Mouse (Mus musculus): Measurements from ENCODE around the gene Taf1.

The Taf1 gene

DNA sequence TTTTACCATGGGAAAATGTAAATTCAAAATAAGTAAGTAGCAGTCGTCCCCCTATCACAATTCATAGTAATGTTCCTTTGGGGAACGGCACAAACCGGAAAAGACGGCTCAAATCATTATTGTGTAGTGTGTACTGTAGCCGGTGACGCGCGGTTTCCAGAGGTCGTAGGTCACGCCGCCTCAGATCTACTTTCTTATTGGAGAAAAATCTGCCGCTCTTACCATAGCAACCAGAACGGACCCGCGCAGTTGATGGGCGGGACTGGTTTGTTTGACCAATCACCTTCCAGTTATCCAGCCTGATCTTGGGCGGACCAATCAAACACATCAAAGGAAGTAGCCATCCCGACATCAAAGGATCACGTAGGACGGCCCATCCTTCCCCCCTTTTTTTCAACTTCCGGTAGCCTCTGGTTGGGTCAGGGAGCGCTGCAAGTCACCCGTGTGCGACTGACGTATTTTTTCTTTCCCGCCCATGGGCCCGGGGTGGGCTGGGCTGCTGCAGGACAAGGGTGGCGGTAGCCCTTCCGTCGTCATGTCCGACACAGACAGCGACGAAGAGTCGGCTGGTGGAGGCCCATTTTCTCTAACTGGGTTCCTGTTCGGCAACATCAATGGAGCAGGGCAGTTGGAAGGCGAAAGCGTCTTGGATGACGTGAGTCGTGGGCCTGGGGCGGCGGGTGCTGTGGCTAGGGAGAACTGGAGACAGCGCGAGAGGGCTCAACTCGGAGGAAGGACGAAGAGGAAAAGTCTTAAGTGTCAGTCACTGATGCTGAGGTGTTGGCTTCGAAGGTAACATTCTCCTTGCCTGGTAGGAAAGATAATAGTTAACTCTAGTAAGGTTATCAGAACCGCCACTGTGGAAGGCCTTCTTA, at the start of gene Taf1:
TSS of gene Taf1 (plus strand) at position 388 of the 875 bp plus-strand sequence.
- DNase-seq = peak; percentile 95

DNA sequence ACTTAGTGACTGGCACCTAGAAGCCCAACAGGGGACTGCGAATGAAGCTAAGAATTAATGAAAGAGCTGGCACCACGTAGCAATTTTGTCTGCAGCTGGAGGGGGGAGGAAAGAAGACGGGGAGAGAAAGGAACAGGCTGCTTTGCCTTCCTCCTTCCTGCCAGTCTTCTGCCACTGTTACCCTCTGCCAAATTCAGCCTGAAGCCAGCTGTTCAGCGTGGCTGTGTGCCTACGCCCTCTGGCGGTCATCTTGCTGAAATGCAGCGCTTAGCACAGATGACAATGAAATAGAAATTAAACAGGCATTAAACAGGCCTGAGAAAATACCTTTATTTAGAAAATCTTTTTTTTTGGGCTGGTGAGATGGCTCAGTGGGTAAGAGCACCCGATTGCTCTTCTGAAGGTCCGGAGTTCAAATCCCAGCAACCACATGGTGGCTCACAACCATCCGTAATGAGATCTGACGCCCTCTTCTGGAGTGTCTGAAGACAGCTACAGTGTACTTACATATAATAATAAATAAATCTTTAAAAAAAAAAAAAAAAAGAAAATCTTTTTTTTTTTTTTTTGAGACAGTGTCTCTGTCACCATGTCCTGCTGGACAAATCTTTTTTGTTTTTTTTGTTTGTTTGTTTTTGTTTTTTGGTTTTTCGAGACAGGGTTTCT, 45.9 kb upstream of the Taf1 start:
- peak; percentile 53 for DNase-seq

DNA sequence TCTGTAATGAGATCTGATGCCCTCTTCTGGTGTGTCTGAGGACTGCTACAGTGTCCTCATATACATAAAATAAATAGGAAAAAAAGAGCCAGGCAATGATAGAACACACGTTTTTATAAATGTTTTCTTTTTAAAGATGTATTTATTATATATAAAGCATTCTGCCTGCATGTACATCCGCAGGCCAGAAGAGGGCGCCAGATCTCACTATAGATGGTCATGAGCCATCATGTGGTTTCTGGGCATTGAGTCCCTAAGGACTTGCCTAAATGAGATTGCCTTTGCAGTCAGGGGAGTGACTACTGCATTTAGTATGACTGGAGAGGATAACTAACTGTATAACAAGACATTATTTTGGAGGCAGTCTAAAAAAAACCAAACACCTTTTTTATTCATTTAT, 27.9 kb upstream of the Taf1 start:
- peak; percentile 27 for DNase-seq

DNA sequence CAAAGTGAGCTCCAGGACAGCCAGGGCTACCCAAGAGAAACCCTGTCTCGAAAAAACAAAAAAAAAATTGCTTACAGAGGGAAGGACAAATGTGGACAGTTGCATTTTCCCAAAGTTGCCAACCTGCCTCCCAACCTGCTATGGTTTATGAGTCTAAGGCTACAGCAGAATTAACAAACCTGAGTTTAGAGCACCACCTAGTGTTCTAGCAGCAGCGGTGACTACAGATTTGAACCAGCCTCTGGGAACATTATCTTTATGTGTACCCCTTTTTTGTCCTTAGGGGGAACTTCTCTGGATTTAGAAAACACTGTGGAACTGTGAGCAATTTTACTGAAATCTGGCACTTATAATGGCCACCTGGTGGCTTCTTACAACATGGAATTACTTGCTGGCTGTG, 16.8 kb upstream of the Taf1 start:
- no peak for DNase-seq

DNA sequence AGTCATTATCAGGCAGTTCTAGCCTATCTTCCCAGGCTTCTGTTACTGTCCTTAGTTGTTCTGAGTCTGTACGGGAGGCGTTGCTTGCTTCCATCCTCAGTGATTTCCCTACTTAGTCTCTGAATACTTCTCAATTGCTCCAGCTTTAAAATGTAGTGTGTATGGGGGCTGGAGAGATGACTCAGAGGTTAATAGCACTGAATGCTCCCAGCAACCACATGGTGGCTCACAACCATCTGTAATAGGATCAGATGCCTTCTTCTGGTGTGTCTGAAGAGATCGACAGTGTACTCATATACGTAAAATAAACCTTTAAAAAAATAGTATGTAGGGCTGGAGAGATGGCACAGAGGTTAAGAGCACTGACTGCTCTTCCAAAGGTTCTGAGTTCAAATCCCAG, 14.5 kb upstream of the Taf1 start:
- DNase-seq = no peak

DNA sequence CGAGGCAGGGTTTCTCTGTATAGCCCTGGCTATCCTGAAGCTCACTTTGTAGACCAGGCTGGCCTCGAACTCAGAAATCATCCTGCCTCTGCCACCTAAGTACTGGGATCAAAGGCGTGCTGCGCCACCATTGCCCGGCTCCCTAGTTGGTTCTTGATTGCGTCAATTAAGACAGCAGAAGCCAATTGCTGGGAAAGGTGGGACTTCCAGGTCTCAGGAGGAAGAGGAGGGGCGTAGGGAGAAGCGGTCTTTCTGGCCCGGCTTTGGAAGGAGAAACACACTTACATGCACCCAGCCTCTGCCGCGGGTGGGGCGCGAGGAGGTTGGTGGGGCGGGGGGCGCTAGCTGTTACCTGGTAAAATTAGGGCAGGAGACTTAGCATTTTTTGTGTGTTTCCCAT, 10.5 kb upstream of the Taf1 start:
- DNase-seq = no peak

DNA sequence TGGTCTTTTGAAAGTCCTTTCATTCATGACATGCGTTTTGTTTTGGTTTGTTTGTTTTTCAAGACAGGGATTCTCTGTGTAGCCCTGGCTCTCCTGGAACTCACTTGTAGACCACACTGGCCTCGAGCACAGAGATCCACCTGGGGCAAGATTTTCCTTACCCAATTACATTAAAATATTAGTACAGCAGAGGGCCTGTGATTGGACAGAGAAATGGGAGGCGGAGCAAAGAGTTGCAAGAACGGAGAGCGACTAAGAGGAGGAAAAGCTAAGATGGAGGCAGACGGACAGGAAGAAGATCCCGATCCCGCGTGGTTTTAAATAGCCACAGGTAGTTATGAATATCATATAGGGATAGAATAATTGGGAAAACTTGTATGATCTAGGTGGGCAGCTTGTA, 5.2 kb upstream of the Taf1 start:
- peak; percentile 15 for DNase-seq

DNA sequence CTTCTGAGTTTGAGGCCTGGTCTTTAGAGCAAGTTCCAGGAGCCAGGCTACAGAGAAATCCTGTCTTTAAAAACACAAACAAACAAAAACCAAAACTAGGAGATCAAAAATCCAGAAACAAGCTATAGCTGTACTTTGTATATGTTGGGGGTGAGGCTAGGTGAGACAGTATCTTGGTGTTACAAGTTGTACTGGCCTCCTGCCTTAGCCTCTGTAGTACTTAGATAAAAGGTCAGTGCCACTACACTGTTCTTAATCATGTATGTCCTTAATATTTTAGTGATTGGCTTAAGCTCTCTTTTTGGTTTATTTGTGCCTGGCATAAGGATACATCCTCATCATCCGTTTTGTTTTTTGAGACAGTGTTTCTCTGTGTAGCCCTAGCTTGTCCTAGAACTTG, 52.9 kb downstream of the Taf1 start:
- DNase-seq = no peak

DNA sequence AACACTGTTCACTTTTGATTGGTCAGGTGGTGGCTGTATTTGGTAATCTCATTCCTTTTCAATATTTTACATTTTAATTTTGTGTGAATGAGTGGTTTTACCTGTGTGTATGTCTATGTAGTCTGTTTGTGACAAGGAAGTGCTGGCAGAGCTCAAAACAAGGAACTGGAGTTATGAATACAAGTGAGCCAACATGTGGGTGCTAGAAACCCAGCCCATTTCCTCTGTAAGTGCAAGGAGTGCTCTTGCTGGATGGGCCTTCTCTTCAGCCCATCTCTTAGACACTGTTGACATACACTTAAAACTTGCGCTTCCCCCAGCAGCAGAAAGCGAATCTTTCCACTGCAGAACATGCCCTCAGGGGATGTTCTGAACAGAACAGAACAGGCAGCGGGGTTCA, 83.6 kb downstream of the Taf1 start:
- DNase-seq = no peak

DNA sequence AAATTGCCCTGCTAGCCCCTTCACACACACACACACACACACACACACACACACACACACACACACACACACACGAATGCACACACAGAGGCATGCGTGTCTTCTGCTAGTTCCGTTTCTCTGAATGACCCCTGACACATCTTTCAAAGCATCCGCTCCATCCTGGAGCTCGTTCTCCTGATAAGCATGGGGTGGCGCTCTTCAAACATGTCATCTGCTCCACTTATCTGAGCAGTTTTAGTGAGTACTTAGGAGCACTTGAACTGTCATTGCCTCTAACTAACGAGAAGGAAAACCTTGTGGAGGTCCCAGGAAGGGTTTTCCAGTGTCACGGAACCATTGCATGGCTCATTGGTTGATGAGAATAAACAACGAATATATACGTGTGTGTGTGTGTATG, 85.4 kb downstream of the Taf1 start:
- DNase-seq = no peak

DNA sequence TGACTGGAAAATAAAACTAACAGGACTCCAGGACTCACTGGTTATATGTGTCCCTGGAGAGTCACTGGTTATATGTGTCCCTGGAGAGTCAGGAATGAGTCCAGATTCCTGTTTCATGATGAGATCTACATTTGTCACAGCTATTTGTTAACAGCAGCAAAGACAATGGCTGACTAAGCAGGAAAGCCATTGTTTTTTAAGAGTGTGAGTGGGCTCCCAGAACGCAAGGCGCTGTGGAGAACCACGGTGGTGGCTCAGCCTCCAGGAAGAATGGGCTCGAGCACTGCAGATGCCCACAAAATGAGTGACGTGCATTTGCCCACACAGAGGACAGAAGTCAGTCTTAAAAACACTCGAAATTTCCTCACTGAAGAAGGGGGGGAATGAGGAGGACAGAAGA, 87.8 kb downstream of the Taf1 start:
- peak; percentile 6 for DNase-seq

DNA sequence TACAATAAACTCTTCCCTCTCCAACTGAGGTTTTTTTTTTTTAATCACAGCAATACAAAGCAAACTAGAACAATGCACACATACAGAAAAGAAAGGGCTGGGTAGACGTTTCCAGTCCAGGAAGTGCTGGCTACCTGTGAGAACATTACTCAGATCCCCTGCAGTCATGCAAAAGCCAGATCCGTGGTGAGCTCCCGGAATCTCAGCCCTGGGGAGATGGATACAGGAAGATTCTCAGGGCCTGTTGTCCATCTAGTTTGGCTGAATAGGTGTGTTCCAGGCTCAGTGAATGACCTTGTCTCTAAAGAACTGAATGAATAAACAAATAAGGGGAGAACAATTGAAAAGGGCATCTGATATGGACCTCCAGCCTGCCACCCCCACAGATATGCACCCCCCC, 90.0 kb downstream of the Taf1 start:
- no peak for DNase-seq

DNA sequence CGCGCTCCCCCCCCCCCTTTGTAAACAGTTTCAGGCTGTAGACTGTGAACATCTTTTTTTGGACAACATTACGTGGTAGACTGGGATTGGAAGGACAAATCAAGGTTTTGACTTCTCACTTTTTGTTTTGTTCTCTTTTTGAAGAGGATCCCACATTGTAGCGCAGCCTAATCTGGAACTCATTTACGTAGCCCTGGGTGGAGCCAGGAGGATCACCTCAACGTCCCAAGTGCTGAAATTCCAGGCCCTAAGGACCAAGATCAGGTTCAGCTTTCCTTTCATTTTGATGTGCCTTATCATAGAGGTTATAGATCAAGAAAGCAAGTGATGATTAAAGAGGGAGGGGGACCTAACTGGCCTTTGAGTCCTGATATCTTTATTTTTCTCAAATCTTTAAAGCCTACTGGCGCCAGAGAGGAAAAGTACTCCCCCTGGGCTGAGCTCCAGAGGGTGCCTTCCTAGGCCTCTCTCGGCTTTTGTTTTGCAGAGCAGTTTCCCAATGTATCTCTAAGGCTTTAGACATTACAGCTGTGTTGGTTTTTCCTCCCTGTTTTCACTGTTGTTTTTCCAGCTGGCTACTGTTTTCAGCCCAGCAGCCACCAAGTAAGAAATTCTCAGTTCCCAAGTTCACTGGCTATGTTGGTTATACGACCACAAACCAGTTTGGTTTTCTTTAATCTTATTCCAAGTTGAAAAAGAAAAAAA, 104.4 kb downstream of the Taf1 start:
- peak; percentile 25 for DNase-seq

DNA sequence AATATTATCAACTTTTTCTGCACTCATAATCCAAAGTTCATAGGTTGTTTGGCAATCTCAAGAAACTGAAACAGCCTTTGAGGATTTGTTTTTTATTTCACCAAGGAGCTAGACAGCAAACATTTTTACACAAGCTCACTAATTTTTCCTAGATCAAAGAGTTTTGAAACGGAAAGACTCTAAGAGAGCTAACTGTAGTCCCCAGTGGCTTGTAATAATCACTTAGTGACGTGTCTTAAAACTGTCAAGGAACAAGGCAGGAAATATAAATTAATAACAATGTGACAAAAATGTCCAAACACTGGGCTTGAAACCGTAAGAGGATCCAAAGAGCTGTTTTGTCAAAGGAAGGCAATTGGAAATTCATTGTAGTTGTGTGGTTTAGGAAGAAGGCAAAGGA, 106.3 kb downstream of the Taf1 start:
- DNase-seq = no peak

DNA sequence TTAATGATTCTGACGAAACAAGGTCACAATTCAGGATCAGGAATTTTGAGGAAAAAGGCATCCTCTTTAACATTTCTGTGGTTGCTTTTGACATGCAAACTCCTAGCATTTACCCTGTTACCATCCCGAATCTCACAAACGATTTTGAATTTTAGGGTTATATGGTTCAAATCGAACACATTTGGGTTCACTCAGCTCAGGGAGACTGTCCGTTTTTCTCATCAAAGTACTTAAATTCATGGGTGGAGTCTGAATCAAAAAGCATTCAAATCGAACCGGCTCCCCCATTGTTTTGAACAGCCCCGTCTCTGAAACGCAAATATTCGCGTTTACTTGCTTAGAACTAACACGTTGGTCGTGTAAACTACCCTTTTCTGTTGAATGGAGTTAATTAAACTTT, 106.8 kb downstream of the Taf1 start:
- peak; percentile 9 for DNase-seq

DNA sequence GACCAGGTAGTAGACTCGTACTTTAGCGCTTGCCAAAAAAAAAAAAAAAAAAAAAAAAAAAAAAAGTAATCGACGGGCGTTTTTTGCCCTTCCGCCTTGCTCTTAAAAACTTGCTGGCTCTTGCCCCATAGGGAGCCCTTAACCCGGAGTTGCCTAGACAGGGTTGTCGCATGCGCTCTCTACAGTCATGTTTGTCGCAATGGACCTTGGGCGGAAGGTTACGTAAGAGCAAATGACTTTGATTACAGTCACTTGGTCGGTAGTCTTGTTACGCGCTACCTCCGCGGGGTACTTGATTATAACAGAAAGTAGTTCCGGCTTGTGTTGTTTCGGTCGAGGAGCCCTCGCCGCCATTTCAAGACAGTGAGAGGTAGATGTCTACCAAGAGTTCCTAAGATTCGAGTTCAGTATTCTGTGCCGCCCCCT, 107.2 kb downstream of the Taf1 start, which contains the start of gene Ogt:
TSS of gene Ogt (plus strand) at position 320 of the 426 bp plus-strand sequence.
- peak; percentile 91 for DNase-seq

DNA sequence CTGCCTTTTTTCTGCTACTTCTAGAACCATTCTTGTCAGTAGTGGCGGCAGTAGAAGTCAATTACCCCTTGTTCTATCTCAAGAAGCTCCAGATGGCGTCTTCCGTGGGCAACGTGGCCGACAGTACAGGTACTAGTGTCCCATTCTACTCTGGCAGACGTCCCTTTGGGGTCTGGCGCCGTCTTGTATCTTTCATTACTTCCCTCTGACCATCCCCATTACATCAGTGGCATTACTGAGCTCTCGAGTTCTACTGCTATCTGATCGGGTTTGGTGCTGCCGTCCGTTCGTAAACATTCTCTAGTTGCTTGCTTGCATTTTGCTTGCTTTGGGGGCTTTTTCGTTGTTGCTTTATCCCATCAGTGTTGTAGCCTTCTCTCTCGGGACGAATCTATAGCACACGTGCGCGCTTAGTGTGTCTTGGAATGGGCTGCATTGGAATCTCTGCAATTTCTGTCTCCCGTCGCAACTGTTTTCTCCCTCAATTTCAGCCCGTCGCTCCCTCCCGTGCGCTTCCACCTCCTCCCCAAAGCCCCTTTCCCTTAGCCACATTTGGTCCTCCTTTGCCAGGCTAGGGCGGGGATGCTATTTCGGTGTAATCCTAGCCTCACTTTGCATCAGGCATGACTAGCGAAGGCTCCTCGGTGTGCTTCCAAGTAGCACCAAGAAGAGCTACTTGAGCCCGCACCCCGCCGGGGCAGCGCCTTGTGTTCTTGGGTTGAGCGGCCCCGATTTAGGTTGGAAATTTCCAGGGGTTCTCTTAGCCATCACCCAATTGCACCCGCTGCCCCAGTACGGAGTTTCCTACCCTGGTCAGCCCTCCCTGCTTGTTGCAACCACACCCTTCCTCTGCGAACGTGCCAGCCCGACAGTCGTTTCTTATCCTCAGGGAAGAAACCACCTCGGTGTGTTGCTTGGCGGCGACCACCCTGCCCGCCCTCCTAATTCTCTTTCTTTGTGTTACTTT, 107.9 kb downstream of the Taf1 start:
- DNase-seq = peak; percentile 46

DNA sequence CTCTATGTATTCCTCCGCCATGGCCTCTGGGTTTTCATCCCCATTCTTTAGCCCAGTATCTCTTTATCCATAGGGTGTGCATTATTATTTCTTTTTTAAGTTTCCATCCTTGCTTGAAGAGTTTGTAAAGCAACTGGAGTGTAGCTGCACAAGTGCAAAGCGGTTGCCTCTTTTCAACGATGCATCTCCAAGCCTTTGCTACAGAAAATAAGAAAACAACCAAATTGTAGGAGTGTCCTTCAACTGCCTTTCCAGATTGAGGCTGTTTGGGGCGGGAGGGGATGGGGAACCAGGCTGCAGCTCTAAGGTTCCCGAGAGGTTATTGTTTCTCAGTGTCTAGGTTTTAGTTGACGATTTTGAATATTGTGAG, 108.6 kb downstream of the Taf1 start:
- no peak for DNase-seq

DNA sequence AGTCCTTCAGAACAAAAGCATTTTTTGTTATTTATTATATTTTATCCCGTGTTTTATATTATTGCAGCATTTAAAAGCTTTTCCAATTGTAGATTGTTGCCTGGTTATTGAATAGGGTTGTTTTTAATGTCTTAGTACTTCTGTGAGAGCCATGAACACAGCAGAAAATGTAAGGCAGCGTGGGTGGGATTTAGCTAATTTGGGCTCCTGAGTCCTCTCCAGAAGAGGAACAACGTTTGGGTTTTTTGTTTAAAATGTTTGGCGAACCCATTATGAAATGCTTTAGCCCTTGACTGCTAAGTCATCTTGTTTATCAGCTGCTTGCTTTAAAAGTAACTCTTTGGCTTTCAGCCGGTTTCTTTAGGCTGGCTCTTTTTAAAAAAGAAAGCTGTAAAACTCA, 109.6 kb downstream of the Taf1 start:
- no peak for DNase-seq

DNA sequence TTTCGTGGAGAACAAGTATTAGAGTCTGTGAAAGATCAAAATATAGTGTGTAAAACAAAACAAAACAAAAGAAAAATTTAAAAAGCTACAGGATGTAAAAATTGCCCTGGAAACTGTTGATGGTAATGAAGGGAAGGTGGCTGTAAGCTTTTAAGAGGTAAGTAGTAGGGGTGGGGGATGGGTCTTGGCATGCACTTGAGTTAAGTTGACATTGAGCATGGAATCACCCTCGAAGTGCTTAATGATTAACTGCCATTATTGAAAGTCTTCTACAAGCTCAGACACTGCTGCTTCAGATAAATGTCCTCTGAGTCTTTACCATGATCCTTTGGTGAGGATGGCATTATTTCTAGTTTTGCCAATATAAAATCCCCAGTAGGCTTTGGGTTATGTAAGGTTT, 112.8 kb downstream of the Taf1 start:
- peak; percentile 29 for DNase-seq

DNA sequence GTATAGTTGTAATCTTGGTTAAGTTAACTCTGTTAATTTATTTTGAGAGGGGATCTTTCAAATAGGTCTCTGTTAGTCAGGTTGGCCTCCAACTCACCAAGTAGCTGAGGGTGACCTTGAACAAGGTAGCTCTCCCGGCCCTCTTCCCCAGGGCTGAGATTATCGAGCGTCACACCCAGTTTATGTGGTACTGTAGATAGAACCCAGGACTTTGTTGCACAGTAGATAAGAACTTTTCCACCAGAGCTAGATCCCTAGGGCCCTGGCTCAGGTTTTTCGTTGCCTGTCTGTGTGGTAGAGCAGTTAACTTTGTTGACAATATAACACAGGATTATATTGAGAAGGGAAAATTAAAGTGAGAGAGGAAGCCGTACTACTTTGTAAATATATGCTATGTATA, 114.1 kb downstream of the Taf1 start:
- no peak for DNase-seq
